Mouse (Mus musculus): Measurements from ENCODE around the gene Arfgef3.
"Not testable (repeated sequence)": the region's sequence is repeated elsewhere in the genome, so short reads cannot be mapped to it uniquely, and the experiment has no call there.

Arfgef3 gene

DNA sequence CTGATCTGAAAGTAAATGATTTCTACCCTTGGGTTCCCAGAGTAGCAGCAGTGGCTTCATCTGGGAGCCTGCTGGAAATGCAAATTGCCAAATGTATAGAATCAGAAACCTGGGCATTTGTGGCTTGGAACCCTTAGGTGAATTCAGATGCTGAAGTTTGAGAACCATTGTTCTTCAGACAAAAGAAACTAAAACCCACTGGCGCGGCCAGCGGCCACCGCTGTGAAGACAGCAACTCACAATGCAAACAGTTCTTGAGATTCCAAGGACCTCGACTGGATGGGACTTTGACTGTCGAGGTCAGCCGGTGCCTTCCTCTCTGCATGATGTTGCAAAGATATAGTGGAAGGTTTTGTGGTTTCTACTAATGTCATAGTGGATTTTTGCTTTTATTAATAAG lies 159.6 kb downstream of the Arfgef3 start:
- DNase-seq (ENCODE audit: low spot score), result no peak

DNA sequence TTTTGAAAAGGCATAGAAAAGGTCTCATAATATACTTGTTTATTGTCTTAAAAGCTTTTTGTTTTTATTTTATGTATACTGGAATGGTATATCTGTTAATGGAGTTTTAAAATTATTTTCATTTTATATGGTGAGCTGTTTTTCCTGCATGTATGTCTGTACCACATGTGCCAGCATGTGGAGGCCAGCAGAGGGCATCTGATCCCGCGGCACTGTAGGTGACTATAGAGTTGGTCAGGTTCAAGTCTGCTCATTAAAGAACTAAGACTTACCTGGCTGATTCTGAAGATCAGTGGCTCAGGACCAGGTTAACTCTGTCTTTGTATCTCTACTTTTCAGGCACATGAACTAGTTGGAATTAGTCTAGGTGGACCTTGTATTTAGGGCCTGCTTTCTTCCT lies 171.2 kb downstream of the Arfgef3 start:
- DNase-seq (ENCODE audit: low spot score), result no peak

DNA sequence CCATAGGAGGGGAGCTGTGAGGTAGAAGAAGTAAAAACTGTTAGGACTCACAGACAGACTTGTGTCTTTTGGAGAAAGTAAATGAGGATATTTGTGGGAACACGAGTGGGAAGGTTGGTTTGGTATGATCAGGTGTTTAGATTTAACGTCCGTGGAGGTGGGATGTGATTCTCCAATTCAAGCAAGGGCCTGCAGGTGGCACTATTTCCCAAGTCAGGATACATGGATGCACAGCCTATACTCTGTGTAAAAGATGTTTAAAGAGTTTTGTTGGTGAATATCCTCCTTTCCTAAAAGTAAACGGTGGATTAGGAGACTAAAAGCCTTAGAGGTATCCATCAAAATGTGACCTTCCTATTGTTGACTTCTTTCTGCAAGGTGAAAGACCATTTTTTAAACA lies 180.8 kb downstream of the Arfgef3 start:
- peak; percentile 39 for DNase-seq (ENCODE audit: low spot score)

DNA sequence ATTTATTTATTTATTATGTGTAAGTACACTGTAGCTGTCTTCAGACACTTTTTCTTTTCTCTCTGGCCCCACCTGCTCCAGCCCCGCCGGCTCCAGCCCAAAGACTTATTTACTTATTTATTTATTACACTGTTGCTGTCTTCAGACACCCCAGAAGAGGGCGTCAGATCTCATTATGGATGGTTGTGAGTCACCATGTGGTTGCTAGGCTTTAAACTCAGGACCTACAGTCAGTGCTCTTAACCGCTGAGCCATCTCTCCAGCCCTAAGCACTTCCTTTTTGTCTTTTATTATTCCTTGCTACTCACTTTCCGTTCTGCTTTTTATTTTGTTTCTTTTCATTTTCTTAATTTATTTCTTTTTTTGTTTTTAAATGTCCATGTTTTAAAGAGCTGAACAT lies 182.3 kb downstream of the Arfgef3 start:
- DNase-seq (ENCODE audit: low spot score), result no peak

DNA sequence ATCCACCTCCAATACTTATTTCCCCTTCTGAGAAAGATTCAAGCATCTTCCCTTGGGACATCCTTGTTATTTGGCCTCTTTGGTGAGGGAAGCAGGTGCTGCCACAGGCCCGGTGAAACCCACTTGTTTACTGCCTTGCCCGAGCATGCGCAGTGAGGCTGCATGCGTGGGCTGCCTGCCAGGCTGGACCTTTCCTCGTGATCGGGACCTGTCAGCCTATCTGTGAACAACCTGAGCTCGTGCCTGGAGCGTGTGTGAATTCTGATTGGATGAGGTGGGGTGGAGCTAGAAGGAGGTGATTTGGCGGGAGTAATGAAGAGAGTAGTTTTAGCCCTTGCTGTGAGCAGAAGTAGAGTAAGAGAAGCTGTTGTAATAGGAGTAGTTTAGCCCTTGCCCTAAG lies 184.7 kb downstream of the Arfgef3 start:
- not testable (repeated sequence) for DNase-seq (ENCODE audit: low spot score)

DNA sequence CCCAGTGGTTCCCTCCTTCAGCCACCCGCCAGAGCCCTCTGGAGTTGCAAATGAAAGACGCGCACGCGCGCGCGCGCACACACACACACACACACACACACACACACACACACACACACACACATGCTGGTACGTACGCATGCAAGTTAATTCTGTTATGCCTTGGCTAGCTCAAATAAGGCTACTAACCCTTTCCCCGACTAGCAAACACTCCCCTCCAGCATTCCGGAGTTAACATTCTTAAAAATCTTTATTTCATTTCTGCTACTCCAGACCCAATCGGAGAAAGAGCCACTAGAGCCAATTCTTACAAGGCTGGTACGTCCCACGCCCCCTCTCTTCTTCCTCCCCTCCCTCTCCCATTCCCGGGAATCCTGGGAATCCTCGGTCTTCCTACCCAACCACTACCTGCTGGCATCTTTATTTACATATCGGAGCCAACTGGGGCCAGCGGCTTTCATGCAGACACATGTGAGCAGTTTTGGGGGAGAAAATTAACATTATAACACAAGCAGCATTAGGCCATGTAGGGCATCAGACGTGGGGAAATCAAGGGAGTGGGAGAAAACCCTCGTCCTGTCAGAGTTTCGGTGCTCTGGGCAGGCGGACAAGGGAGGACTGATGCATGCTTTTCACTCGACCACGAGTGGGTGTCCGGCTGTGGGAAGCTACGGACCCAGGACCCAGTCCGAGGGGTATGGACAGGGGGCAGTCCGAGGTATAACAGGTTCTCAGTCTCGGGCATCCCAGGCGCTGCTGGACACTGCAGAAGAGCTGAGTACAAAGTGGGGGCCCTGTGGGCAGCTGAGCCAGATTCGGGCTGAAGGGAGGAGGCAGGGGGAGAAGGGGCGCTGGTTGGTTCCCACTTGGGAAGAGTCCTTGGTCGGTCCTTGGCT lies 194.2 kb downstream of the Arfgef3 start:
- DNase-seq (ENCODE audit: low spot score), result no peak

DNA sequence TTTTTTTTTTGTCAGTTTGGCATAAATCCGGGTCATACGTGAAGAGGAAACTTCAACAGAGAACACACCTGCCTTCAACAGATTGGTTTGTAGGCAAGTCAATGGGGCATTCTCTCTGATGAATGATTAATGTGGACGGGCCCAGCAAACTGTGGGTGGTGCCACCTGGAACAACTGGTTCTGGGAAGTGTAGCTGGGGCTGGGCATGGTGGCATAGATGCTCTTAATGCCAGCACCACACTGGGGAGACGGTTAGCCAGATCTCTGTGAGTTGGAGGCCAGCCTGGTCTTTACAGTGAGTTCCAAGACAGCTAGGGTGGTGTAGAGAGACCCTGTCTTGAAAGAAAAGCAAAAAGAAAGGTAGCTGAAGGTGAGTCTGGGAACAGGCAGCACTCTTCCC lies 196.4 kb downstream of the Arfgef3 start:
- DNase-seq (ENCODE audit: low spot score), result no peak

DNA sequence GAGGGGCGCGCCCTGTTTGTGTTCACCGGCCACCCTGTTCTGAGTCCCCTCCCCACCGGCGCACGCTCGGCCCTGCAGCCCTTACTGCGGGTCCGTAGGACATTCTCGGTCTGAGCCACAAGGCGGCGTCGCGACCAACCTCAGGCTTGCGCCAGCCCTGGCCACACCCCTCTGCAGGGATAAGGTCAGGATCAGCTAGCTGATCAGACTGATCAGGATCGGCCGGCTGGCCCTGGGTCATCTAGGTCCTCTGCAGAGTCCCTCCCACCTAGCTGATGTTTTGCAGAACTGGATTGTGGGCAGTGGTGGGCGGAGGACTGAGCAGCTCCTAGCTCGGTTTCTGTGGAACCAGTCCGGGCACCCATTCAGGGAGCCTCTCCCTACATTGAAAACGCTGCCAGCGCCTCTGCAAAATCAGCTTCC lies 197.9 kb downstream of the Arfgef3 start, which contains the start of gene Hebp2:
TSS of gene Hebp2 (minus strand) at position 264 of the 423 bp plus-strand sequence.
- peak; percentile 65 for DNase-seq (ENCODE audit: low spot score)

DNA sequence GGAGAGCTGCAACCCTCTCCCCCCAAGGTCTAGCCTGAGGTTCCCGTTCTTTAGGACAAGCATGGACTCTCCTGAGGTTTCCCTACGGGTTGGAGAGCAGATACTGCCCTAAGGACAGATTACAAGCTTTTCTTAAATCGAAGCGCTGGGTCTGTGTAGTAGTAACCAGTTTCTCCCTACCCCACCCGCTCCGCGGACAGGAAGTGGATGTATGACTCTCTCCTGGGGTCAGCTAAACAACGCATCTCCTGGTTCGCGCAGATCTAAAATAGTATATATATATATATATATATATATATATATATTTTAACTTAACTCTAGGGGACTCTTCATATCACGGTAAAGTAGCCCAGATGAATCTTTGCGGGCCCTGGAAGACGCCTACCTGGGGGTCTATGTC lies 198.4 kb downstream of the Arfgef3 start:
- no peak for DNase-seq (ENCODE audit: low spot score)

DNA sequence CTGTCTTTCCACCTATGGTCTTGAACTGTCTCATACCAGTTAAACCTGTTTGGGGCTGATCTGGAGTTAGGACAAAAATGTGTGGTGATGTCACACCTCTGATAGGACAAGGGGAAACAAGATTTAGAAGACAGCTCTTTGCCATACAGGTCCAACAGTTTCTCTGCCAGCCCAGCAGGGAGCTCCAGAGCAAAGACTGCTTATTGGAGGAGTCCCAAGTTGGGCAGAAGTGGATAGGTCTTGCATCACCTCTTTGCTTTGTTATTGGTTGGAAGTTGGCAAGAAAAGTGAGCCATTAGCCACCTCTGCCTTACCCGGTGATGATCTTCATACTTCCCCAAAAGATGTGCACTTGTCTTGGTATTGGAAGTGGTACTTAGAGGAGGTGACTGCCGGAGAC lies 206.9 kb downstream of the Arfgef3 start:
- no peak for DNase-seq (ENCODE audit: low spot score)

DNA sequence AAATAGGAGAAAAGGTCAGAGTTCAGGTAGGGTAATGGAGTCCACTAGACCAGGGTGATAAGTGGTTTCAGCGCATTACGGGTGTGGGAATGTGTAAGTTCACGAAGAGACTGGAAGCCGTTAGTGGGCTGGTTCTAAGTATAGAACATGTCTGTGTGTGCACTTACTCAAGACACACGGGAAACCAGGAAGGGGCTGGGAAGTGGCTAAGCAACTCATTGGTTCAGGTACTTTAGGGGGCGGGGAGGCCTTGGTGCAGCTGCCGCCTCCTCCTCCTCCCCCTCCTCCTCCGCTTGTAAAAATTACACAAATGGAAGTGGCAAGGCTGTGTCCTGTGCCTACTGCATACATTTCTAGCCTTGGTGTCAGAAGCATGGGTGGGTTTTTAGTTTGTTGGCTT lies 211.5 kb downstream of the Arfgef3 start:
- DNase-seq (ENCODE audit: low spot score), result no peak
